Mouse (Mus musculus) T-helper 1 cell (primary cell): ENCODE results near the gene Ppp1r9a.

Experiments
- in situ Hi-C: fragments of 300-600 bp; cut with MboI, MseI; formaldehyde crosslinking; loops from one replicate; pipeline ENCODE4 v1.15.1; 2025; ENCODE audit warnings: high pct_unique_total_duplicates

The Ppp1r9a gene

GRCm38 (mm10) chr6:5190761-5191160 is 288.0 kb downstream of the Ppp1r9a start:
- in situ Hi-C loops = no loop called here

DNA sequence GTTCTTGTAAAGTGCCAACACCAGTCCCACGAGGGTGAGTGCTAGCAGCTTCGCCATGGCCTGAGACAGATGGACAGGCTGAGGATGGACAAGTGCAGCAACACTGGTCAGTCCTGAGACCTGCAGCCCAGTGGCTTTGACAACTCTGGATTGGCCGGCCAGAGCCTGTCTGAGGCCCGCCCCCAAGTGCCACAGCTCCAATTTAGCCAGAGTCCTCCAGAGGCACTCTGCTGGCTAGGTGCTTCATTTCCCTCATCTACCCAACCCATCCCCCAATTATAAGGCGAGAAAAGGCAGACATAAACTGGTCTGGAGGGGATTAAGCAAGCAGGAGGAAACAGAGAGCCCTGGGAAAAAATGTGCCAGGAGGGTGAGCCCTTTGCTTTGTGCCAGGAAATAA is 291.0 kb downstream of the Ppp1r9a start, which contains the start of gene Pon1:
Gene Pon1 (minus strand): TSS at position 254 of the 400 bp plus-strand sequence.
- in situ Hi-C loops = no loop called here

- in situ Hi-C loops = no loop called here
These were observed 295.9 kb downstream of the Ppp1r9a start for GRCm38 (mm10) chr6:5198590-5198989.

DNA sequence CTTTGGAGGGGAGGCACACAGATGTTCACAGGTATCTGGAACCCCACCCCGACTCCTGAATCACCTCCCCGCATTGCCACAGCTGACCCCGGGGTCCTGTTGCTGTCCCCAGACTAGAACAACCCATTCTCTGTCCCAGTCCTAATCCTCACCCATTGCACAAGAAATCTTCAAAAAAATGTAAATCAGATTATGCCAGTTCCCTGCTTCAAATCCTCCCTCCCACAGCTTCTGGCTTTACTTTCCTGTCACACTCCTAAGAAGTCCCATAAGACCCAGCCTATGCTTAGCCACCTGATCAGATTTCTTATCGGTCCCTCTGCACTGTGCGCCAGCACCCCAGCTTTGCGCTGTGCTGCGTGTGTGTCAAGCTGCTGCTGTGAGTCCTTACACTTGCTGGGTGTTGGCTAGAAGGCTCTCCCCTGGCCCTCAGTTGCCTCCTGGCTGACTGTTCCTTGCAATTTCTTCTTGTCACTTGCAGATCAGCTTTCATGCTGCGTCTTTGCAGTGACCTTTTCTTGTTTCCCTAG is 296.7 kb downstream of the Ppp1r9a start:
- in situ Hi-C loops = no loop called here

GRCm38 (mm10) chr6:5199916-5200315 is 297.2 kb downstream of the Ppp1r9a start:
- in situ Hi-C loops = no loop called here

DNA sequence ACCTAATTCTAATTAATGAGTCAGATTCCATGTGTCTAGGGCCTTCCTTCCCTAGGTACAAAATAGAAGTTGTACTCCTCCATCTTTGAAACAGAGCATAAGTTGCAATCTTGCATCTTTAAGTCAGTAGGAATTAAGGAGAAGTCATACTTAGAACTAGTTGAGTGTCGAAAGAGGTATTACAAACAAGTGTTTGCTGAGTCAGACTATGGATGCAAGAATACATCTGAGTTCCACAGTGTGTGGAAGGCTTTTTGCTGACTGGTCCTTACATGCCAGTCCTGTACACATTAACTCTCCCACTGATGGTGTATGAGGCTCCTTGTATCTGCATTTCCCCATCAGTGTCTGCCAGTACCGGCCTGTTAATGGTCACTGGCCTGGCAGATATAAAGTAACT is 305.1 kb downstream of the Ppp1r9a start:
- in situ Hi-C loops = no loop called here
